Mouse (Mus musculus) midbrain, embryonic 16.5 days (tissue): ENCODE data around the gene Xrra1. TPM values are rescaled to one million over a fixed set of nuclear protein-coding genes. Genes with fewer than 3 reads are reported as not detected.

Experiments
- ATAC-seq: fragments of 200-750 bp; cut with Nextera tagmentation; 2 replicates; pipeline ENCODE4 v1.8.0; 2017; ENCODE audit warnings: moderate TSS enrichment
- H3K27ac ChIP-seq: fragments of 300-500 bp; sonication (generic); 2 replicates; pipeline ENCODE4 v1.5.1; 2014; ENCODE audit warnings: mild to moderate bottlenecking, low read length, mixed read lengths
- H3K27me3 ChIP-seq: fragments of 300-500 bp; sonication (generic); 2 replicates; pipeline ENCODE4 v1.6.1; 2014; ENCODE audit warnings: low read depth, low read length, mixed read lengths; ENCODE audit not compliant: control insufficient read depth, insufficient read depth
- H3K36me3 ChIP-seq: fragments of 300-500 bp; sonication (generic); 2 replicates; pipeline ENCODE4 v1.6.1; 2014; ENCODE audit warnings: mild to moderate bottlenecking, low read length, moderate library complexity, mixed read lengths; ENCODE audit not compliant: control insufficient read depth, insufficient read depth
- H3K4me1 ChIP-seq: fragments of 300-500 bp; sonication (generic); 2 replicates; pipeline ENCODE4 v1.6.1; 2014; ENCODE audit warnings: mild to moderate bottlenecking, low read length, mixed read lengths; ENCODE audit not compliant: control insufficient read depth, insufficient read depth
- H3K4me2 ChIP-seq: fragments of 300-500 bp; sonication (generic); 2 replicates; pipeline ENCODE4 v1.6.1; 2014; ENCODE audit warnings: mild to moderate bottlenecking, low read length, mixed read lengths
- H3K4me3 ChIP-seq: fragments of 300-500 bp; sonication (generic); 2 replicates; pipeline ENCODE4 v1.5.1; 2014; ENCODE audit warnings: low read depth, mild to moderate bottlenecking, low read length, moderate library complexity, mixed read lengths
- H3K9ac ChIP-seq: fragments of 300-500 bp; sonication (generic); 2 replicates; pipeline ENCODE4 v1.6.1; 2014; ENCODE audit warnings: low read depth, low read length, mixed read lengths
- H3K9me3 ChIP-seq: fragments of 300-500 bp; sonication (generic); replicated peaks from 2 replicates; pipeline ENCODE4 v1.6.1; 2014; ENCODE audit warnings: mild to moderate bottlenecking, low read length, mixed read lengths; ENCODE audit not compliant: control insufficient read depth, poor library complexity, severe bottlenecking
- WGBS: fragments of 180-500 bp; shearing (Covaris S2); extraction: QIAGEN DNeasy Blood & Tissue Kit; methylation state at CpG from one replicate; pipeline ENCODE4 v1.1.7; 2014; 5-methylcytosine and 5-hydroxymethylcytosine counted together
- polyA plus RNA-seq: library from polyadenylated mRNA; unstranded; fragments of >200 nt; fragmentation: Nextera tagmentation; extraction: Ambion mirVana; gene quantifications from 2 replicates; pipeline ENCODE4 v1.2.1, GENCODE M21; 2015

The Xrra1 gene
- polyA plus RNA-seq, 1 experiment from 2014 or later = 1.3 TPM

GRCm38 (mm10) chr7:99962536-99963236 is 103.8 kb downstream of the Xrra1 start:
- Histone ChIP-seq H3K27ac (no peak overlapping the region), H3K4me2 (no peak overlapping the region), H3K9ac (no peak overlapping the region), H3K9me3 (no peaks in the 10 kb centered on the region), H3K36me3 (no peaks in the 10 kb centered on the region), H3K4me1 (peaks cover 33% of the 10 kb centered on the region), H3K4me3 (no peak overlapping the region), H3K27me3 (no peaks in the 10 kb centered on the region)
- WGBS = 73% methylated on average over 8 of the region's 8 CpGs
- ATAC-seq = no peak

GRCm38 (mm10) chr7:99963237-99963860 is 104.4 kb downstream of the Xrra1 start:
- 91% methylated on average over 3 of the region's 3 CpGs for WGBS
- H3K27ac ChIP-seq = no peak overlapping the region

GRCm38 (mm10) chr7:99965020-99965841 is 106.3 kb downstream of the Xrra1 start:
- H3K36me3 ChIP-seq = no peaks in the 10 kb centered on the region
- peak overlapping the region; percentile 89 for H3K27ac ChIP-seq
- H3K9ac ChIP-seq = peak overlapping the region; percentile 1
- peak overlapping the region; percentile 49 for H3K4me2 ChIP-seq
- 14% methylated on average over 9 of the region's 9 CpGs for WGBS
- H3K9me3 ChIP-seq = no peaks in the 10 kb centered on the region
- 0 out of 2 replicates have a peak overlapping the region, but pooled peaks have one; percentile 7 for H3K4me3 ChIP-seq
- H3K4me1 ChIP-seq = peaks cover 44% of the 10 kb centered on the region
- H3K27me3 ChIP-seq = no peaks in the 10 kb centered on the region
- ATAC-seq = peak; percentile 71

More at GRCm38 (mm10) chr7:99963237-99963860, 104.4 kb downstream of the Xrra1 start:
- Histone ChIP-seq H3K9me3 (no peaks in the 10 kb centered on the region), H3K36me3 (no peaks in the 10 kb centered on the region), H3K27me3 (no peaks in the 10 kb centered on the region), H3K4me1 (peaks cover 35% of the 10 kb centered on the region), H3K4me3 (no peak overlapping the region), H3K9ac (no peak overlapping the region), H3K4me2 (no peak overlapping the region)
- no peak for ATAC-seq

DNA sequence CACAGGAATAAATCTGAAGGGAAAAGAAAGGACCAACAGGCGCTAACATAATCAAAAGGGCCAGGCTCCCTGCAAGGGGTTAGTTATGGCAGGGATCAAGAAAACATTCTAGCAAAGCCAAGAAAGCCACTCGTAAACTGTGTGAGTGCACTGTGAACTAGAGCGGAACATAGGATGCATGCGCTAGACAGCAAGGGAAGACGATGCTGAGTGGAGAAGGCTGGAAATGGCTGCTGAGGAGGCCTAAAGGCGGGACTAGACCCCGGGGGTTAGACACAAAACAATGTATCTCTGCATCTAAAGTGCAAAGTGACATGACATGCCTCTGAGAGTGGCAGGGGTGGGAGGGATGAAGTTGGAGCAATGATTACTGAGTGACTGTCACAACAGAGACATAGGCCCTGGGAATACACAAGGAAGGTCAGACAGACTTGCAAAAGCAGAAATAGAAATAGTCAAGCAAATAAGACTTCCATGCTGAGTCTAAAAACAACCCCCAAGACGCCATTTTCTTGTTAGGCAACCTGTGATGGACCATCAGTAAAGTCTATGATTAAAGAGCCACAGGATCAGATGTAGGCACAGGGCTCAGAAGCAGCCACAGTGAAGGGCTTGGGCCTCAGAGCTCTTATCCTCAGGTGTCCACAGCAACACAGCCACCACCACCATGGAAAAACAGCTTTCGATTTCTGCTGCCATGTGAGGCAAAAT is 107.2 kb downstream of the Xrra1 start:
- Histone ChIP-seq H3K27me3 (no peaks in the 10 kb centered on the region), H3K9ac (peak overlapping the region; percentile 8), H3K9me3 (no peaks in the 10 kb centered on the region), H3K27ac (peak overlapping the region; percentile 60), H3K4me1 (peaks cover 43% of the 10 kb centered on the region), H3K4me2 (peak overlapping the region; percentile 12; the same call in 1 of the 2 replicates), H3K4me3 (no peak overlapping the region), H3K36me3 (no peaks in the 10 kb centered on the region)
- WGBS = 24% methylated on average over 9 of the region's 9 CpGs
- ATAC-seq = peak; percentile 33; the same call in 1 of the 2 replicates

Other genes with a start within 250 kb of the Xrra1 start
- gene Tpbgl, start 232.0 kb upstream of the Xrra1 start, polyA plus RNA-seq = 1.1 and 1.6 TPM in 2 replicates
- 5.9 and 6.5 TPM in 2 replicates for gene Slco2b1, start 147.8 kb upstream of the Xrra1 start, polyA plus RNA-seq
- gene Olfr520, start 128.8 kb upstream of the Xrra1 start, polyA plus RNA-seq = not detected in 2 replicates
- not detected in 2 replicates for gene Olfr521, start 95.6 kb upstream of the Xrra1 start, polyA plus RNA-seq
- gene Neu3, start 30.7 kb upstream of the Xrra1 start, polyA plus RNA-seq = 1.5 and 2.5 TPM in 2 replicates
- gene Spcs2, start 4.3 kb downstream of the Xrra1 start, polyA plus RNA-seq = 286 and 308 TPM in 2 replicates
- gene Rnf169, start 121.3 kb downstream of the Xrra1 start, polyA plus RNA-seq = 4.3 and 4.4 TPM in 2 replicates
- gene Chrdl2, start 147.1 kb downstream of the Xrra1 start, polyA plus RNA-seq = 0.12 and 0.48 TPM in 2 replicates